Mouse (Mus musculus) ES-E14 (cell line): ENCODE data around the gene Prlr. TPM values are rescaled to one million over a fixed set of nuclear protein-coding genes. Genes with fewer than 3 reads are reported as not detected.

ENCODE experiments used
- DNase-seq: peaks from one replicate; pipeline ENCODE4 v3.0.0-alpha.2; 2013; ENCODE audit warnings: low read depth, low spot score
- H3K27ac ChIP-seq: 2 replicates; pipeline ENCODE4 v1.5.1; 2012; ENCODE audit warnings: low read depth, mild to moderate bottlenecking, low read length, moderate library complexity, mixed read lengths; ENCODE audit not compliant: poor library complexity, insufficient read depth, severe bottlenecking
- H3K36me3 ChIP-seq: 2 replicates; pipeline ENCODE4 v1.6.1; 2012; ENCODE audit warnings: mild to moderate bottlenecking, low read length, moderate library complexity, mixed read lengths; ENCODE audit not compliant: control insufficient read depth, poor library complexity, insufficient read depth, severe bottlenecking
- H3K4me1 ChIP-seq, 2 experiments: fragments of 150-350 bp in 1 of 2; sonication (generic) in 1 of 2; 2 replicates each; pipeline ENCODE4 v1.6.1; 2012; ENCODE audit warnings: low read length in 2 of 2, mild to moderate bottlenecking in 1 of 2, mixed read lengths in 1 of 2; ENCODE audit not compliant: control insufficient read depth in 2 of 2, insufficient read depth in 2 of 2, poor library complexity in 1 of 2
- H3K4me3 ChIP-seq, 2 experiments: fragments of 150-350 bp in 1 of 2; sonication (generic) in 1 of 2; 2 replicates each; pipeline ENCODE4 v1.5.1; 2012; ENCODE audit warnings: low read length in 2 of 2, low read depth in 1 of 2, mild to moderate bottlenecking in 1 of 2, mixed read lengths in 1 of 2; ENCODE audit not compliant: insufficient read depth in 1 of 2, poor library complexity in 1 of 2, severe bottlenecking in 1 of 2
- H3K9ac ChIP-seq: 2 replicates; pipeline ENCODE4 v1.6.1; 2012; ENCODE audit warnings: low read depth, mild to moderate bottlenecking, low read length, mixed read lengths; ENCODE audit not compliant: poor library complexity, insufficient read depth, severe bottlenecking
- H3K9me3 ChIP-seq: fragments of 150-350 bp; sonication (generic); 2 replicates; pipeline ENCODE4 v1.6.1; 2012; ENCODE audit warnings: low read depth, mild to moderate bottlenecking, low read length; ENCODE audit not compliant: control insufficient read depth, insufficient read depth
- CHD2 ChIP-seq: IDR thresholded peaks from 2 replicates; pipeline ENCODE4 v1.6.1; 2014; ENCODE audit warnings: mild to moderate bottlenecking, low read depth, low read length, inconsistent platforms
- HCFC1 ChIP-seq: IDR thresholded peaks from 2 replicates; pipeline ENCODE4 v1.6.1; 2012; ENCODE audit warnings: low read length, inconsistent platforms, borderline replicate concordance; ENCODE audit not compliant: insufficient read depth
- MAFK ChIP-seq: IDR thresholded peaks from 2 replicates; pipeline ENCODE4 v1.6.1; 2014; ENCODE audit warnings: mild to moderate bottlenecking, low read depth, low read length, inconsistent platforms; ENCODE audit not compliant: insufficient read depth
- ZC3H11A ChIP-seq: IDR thresholded peaks from 2 replicates; pipeline ENCODE4 v1.6.1; 2012; ENCODE audit warnings: low read depth, mild to moderate bottlenecking, inconsistent platforms, low read length, borderline replicate concordance
- ZNF384 ChIP-seq: IDR thresholded peaks from 2 replicates; pipeline ENCODE4 v1.6.1; 2012; ENCODE audit warnings: low read depth, low read length, inconsistent platforms
- in situ Hi-C, 2 experiments: fragments of 600-800 bp; cut with MboI; formaldehyde crosslinking; loops; one replicate each; pipeline ENCODE4 v1.15.1; 2025; ENCODE audit warnings: low sequenced_read_pairs in 2 of 2, inconsistent platforms in 1 of 2; ENCODE audit not compliant: unreplicated experiment in 2 of 2
- total RNA-seq: library from RNA; depleted of rRNA; stranded (reverse); fragments of 300-350 nt; gene quantifications from 2 replicates; pipeline ENCODE4 v1.2.3, GENCODE M21; 2012

Gene Prlr
- total RNA-seq, 1 experiment = 1.0 TPM

DNA sequence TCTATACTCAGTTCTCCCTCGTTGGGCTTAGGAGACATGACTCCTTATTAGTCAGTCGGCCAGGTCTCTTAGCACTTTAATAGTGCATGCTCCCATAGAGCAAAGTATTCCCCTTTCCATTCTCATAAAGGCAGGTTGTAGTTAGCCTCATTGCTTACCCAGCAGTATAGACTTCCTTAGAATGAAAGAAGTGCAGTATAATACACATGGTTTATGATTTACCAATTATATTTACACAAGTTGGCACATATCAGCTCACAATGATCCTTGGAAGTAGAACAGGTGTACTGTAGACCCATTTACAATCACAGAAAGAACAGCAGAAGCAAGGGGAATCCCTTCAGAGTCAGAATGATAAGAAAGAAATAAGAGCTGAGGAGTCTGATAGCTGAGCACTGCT, 16.4 kb upstream of the Prlr start:
- no peak for DNase-seq
- in situ Hi-C loops = no loop called here
- H3K4me1 ChIP-seq = no peaks in the 10 kb centered on the region

DNA sequence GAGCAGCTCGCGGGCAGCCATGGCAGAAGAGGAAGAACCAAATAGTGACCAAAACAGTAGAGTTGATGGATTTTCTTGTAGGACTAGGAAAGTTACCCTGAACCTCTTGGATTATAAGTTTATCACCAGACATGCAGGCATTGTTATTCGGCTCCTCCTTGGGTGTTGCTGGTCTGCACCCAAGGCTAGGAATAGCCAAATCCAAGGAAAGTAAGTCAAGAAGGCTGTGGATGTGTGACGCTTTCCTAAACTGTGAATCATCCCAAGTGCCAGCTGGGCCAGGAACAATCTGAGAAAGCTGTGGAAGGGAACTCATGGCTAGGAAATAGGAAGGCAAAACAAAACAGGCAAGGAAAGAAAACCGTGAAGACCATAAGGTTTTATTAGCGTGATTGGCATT, 2.0 kb upstream of the Prlr start:
- Histone ChIP-seq H3K4me3 (no peak overlapping the region), H3K9me3 (no peaks in the 10 kb centered on the region), H3K9ac (no peak overlapping the region), H3K36me3 (no peaks in the 10 kb centered on the region), H3K27ac (no peak overlapping the region), H3K4me1 (peaks cover 3 to 5% of the 10 kb centered on the region in 2 experiments; a peak in 3 of 4 replicates)
- no peak for DNase-seq
- TF ChIP-seq CHD2 (no peak), ZC3H11A (no peak), MAFK (no peak), HCFC1 (no peak), ZNF384 (no peak)
- in situ Hi-C loops = no loop called here

More for the DNA sequence above, 16.4 kb upstream of the Prlr start:
- TF ChIP-seq ZNF384 (no peak), ZC3H11A (no peak), HCFC1 (no peak), CHD2 (no peak), MAFK (no peak)
- Histone ChIP-seq H3K9ac (no peak overlapping the region), H3K4me3 (no peak overlapping the region), H3K9me3 (no peaks in the 10 kb centered on the region), H3K27ac (no peak overlapping the region), H3K36me3 (no peaks in the 10 kb centered on the region)

DNA sequence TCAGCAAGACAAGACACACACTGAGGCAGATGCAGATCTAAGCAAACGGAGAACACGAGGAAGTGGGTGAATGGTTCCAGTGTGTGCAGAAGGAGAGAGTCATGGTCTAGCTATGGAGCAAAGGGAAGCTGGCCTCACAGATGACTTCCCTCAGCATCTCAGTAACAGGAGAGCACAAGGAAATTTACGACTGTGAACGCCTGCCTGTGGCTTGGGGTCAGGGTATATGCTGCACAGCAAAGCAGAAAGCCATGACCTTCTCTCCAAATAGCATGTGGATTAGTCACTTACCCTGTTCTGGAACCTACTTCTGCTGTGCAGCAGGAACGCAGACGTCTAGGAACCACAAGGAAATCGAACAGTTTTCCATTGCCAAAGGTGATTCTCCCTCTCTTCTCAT, 1.4 kb upstream of the Prlr start:
- Histone ChIP-seq H3K36me3 (no peaks in the 10 kb centered on the region), H3K4me1 (peaks cover 3 to 5% of the 10 kb centered on the region in 2 experiments; a peak in 3 of 4 replicates), H3K4me3 (no peak overlapping the region), H3K9me3 (no peaks in the 10 kb centered on the region), H3K27ac (no peak overlapping the region), H3K9ac (no peak overlapping the region)
- in situ Hi-C loops = no loop called here
- DNase-seq = no peak
- TF ChIP-seq CHD2 = no peak
- TF ChIP-seq ZC3H11A = no peak
- no peak for TF ChIP-seq MAFK
- TF ChIP-seq ZNF384 = no peak
- TF ChIP-seq HCFC1 = no peak

DNA sequence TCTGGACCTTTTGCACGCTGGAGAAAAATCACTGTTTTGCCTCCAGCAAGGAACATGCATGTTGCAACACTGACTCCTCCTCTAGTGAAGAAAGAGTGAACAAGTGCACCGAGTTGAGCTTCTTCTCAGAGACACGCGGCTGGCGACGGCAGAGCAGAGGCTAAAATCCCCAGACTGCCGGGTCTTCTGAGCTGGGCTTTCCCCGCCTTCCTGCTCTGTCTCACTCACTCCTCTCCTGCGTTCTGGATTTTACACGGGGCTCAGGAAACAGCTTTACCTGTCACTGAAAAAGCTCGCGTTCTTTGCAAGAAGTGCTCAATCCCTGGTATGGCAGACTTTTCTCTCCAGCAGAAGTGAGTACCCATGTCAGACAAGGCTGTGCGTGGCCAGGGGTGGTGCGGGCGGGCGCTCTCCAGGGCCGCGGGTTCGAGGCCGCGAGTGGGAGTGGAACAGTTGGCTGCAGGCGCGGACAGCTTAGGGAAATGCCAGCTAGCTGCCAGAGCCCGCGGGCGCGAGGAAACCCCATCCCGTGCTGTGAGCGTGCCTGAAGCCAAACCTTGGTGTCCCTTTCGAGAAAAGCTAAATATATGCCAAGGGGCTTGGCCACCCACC, 587 bp downstream of the Prlr start:
- in situ Hi-C loops = no loop called here
- no peaks in the 10 kb centered on the region for H3K9me3 ChIP-seq
- peak overlapping the region; percentile 49 to 59 for H3K4me3 ChIP-seq
- peaks cover 3 to 5% of the 10 kb centered on the region in 2 experiments; a peak in 3 of 4 replicates for H3K4me1 ChIP-seq
- TF ChIP-seq HCFC1 = no peak
- TF ChIP-seq CHD2 = no peak
- TF ChIP-seq ZNF384 = no peak
- no peak for TF ChIP-seq MAFK
- TF ChIP-seq ZC3H11A = no peak
- H3K27ac ChIP-seq = no peak overlapping the region
- no peaks in the 10 kb centered on the region for H3K36me3 ChIP-seq
- peak; percentile 20 for DNase-seq
- peak overlapping the region; percentile 49 for H3K9ac ChIP-seq

DNA sequence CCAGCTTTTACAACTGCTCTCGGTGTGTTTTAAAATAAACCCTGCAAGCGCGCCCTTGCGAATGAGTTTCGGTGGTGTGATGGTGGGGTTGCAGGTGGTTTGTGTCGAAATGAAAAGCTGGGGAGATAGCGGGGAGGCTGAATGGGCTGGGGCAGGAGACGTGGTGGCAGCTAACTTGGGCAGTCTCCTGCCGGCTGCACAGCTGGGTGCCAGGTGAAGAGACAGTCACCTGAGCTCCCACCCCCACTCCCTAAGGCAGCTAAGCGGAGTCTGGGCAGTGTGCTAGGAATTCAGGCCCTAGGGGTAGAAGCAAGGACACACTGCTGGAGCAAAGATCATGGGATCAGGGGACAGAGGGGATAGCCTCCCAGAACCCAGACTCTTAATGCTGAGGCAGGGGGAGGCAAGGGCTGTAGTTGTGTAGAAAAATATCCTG, 1.1 kb downstream of the Prlr start:
- Histone ChIP-seq H3K36me3 (no peaks in the 10 kb centered on the region), H3K9ac (peak overlapping the region; percentile 49), H3K27ac (no peak overlapping the region), H3K9me3 (no peaks in the 10 kb centered on the region), H3K4me1 (peaks cover 3 to 5% of the 10 kb centered on the region in 2 experiments; a peak in 3 of 4 replicates), H3K4me3 (peak overlapping the region; percentile 49 to 59)
- TF ChIP-seq MAFK = no peak
- TF ChIP-seq HCFC1 = no peak
- TF ChIP-seq ZNF384 = no peak
- no peak for TF ChIP-seq ZC3H11A
- no peak for TF ChIP-seq CHD2
- peak; percentile 20 for DNase-seq
- in situ Hi-C loops = no loop called here
